Mouse (Mus musculus) layer of hippocampus, adult 8-10 months (tissue): ENCODE results near the gene Ahcyl2. TPM values are rescaled to one million over a fixed set of nuclear protein-coding genes. Genes with fewer than 3 reads are reported as not detected.
A peak's percentile ranks its signal among the peaks of the same experiment; 100 is the strongest.
"Not testable (repeated sequence)": the region's sequence is repeated elsewhere in the genome, so short reads cannot be mapped to it uniquely, and the experiment has no call there.

Source experiments
- DNase-seq, 2 experiments: peaks; one replicate each; pipeline ENCODE4 v3.0.0; 2022; ENCODE audit warnings: low spot score in 2 of 2
- total RNA-seq, 4 experiments: library from RNA; stranded (reverse); gene quantifications; 2 replicates each; pipeline ENCODE4 v1.2.4; 2022

Ahcyl2 gene
- 100 to 1,000 TPM; 200 to 239 (median 221) TPM for total RNA-seq

- peak; percentile 93 to 95 for DNase-seq
These were observed at the start of gene Ahcyl2 for GRCm38 (mm10) chr6:29767813-29768660. Gene Ahcyl2 (plus strand): TSS chr6:29768011.

GRCm38 (mm10) chr6:29718894-29719329 is 48.9 kb upstream of the Ahcyl2 start:
- DNase-seq, result peak; percentile 64 to 72

- no peak for DNase-seq
These were observed 45.9 kb upstream of the Ahcyl2 start for GRCm38 (mm10) chr6:29721890-29722289.

GRCm38 (mm10) chr6:29726576-29727200 is 41.1 kb upstream of the Ahcyl2 start:
- DNase-seq, result no peak

- no peak for DNase-seq
These were observed 39.8 kb upstream of the Ahcyl2 start for GRCm38 (mm10) chr6:29728035-29728434.

GRCm38 (mm10) chr6:29729491-29729890 is 38.3 kb upstream of the Ahcyl2 start:
- no peak for DNase-seq

- DNase-seq, result no peak
These were observed 32.5 kb upstream of the Ahcyl2 start, which contains the start of gene Smo for GRCm38 (mm10) chr6:29735336-29735688. Gene Smo (plus strand): TSS chr6:29735503.

GRCm38 (mm10) chr6:29735689-29736451 is 31.9 kb upstream of the Ahcyl2 start:
- DNase-seq, result no peak

- no peak for DNase-seq
These were observed 31.0 kb upstream of the Ahcyl2 start for GRCm38 (mm10) chr6:29736610-29737458.

GRCm38 (mm10) chr6:29751466-29752152 is 16.2 kb upstream of the Ahcyl2 start:
- no peak for DNase-seq

GRCm38 (mm10) chr6:29753336-29753735 is 14.5 kb upstream of the Ahcyl2 start:
- DNase-seq, result no peak

- DNase-seq, result peak; percentile 63 to 70
These were observed 11.8 kb upstream of the Ahcyl2 start for GRCm38 (mm10) chr6:29756001-29756400.

- DNase-seq, result no peak
These were observed 11.3 kb upstream of the Ahcyl2 start for GRCm38 (mm10) chr6:29756476-29756875.

GRCm38 (mm10) chr6:29758417-29758816 is 9.4 kb upstream of the Ahcyl2 start:
- peak; percentile 70 to 77 for DNase-seq

- no peak for DNase-seq
These were observed 8.7 kb upstream of the Ahcyl2 start for GRCm38 (mm10) chr6:29759012-29759679.

- not testable (repeated sequence) for DNase-seq
These were observed 7.4 kb upstream of the Ahcyl2 start for GRCm38 (mm10) chr6:29760397-29760796.

- no peak for DNase-seq
These were observed 6.5 kb upstream of the Ahcyl2 start for GRCm38 (mm10) chr6:29761282-29761681.

GRCm38 (mm10) chr6:29762524-29762923 is 5.3 kb upstream of the Ahcyl2 start:
- DNase-seq, result no peak

GRCm38 (mm10) chr6:29766874-29767273 is 937 bp upstream of the Ahcyl2 start:
- DNase-seq, result no peak
